Mouse (Mus musculus): ENCODE data around the gene H2-Eb1.
A peak's percentile ranks its signal among the peaks of the same experiment; 100 is the strongest.
"Not testable (repeated sequence)": the region's sequence is repeated elsewhere in the genome, so short reads cannot be mapped to it uniquely, and the experiment has no call there.

Gene H2-Eb1

GRCm38 (mm10) chr17:34288131-34288530, 17.5 kb upstream of the H2-Eb1 start:
- no peak for DNase-seq (ENCODE audit: low read depth in 1 of 2, low spot score in 2 of 2)

DNA sequence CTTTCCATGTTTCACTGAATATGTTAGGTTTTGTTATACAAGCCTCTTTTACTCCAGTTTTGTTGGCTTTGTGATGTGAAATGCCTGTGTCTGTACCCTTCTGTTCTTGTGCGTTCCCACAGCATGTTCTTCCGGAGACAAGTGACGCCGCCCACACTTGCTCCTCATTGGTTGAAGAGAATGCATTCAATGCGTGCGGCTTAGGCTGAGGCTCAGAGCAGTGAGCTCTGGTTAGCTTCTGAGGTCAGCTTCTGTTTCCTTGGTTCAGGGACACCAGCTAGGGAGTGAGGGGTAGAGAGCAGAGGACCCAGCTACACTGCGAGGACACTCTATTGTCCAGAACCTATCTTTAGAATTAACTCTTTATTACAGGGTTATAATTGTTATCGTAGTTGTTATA, 14.1 kb upstream of the H2-Eb1 start:
- DNase-seq (ENCODE audit: low read depth in 1 of 2, low spot score in 2 of 2) = peak in 1 of 2 experiments; percentile 83

- no peak for DNase-seq (ENCODE audit: low read depth in 1 of 2, low spot score in 2 of 2)
Observed at GRCm38 (mm10) chr17:34292570-34292969, 13.1 kb upstream of the H2-Eb1 start.

DNA sequence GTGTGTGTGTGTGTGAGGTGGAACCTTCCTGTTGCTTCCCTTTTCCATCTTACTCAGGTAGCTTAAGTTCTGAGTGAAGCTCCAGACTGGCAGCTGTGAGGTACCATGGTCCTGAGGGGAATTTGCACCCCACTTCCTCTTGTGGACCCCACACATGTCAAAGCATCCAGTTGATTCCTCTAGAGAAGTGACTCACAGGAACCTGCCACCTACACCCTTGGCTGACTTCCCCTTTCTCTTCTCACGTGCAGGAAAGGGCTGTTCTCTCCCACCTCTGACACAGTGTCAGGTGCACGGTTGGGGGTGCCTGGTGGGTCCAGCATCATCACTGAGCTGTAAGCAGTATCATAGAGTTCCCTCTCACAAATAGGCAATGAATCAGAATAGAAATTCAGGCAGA, 12.1 kb upstream of the H2-Eb1 start:
- peak in 1 of 2 experiments; percentile 66 for DNase-seq (ENCODE audit: low read depth in 1 of 2, low spot score in 2 of 2)

GRCm38 (mm10) chr17:34294249-34294648, 11.4 kb upstream of the H2-Eb1 start:
- no peak for DNase-seq (ENCODE audit: low read depth in 1 of 2, low spot score in 2 of 2)

DNA sequence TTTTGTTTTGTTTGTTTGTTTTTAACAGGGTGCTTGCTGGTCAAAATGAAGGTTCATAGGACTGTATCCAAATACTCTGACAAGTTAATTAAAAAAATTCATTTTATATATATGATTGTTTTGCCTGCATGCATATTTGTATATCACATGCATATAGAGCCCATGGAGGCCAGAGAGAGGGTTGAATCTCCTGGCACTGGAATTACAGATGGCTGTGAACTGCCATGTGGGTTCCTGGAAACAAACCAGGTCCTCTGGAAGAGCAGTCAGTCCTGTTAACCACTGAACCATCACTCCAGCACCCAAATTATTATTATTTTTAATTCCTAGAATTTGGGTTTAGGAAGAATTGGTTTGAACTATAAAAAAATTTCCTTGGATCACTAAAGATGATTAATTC, 10.4 kb upstream of the H2-Eb1 start:
- no peak for DNase-seq (ENCODE audit: low read depth in 1 of 2, low spot score in 2 of 2)

DNA sequence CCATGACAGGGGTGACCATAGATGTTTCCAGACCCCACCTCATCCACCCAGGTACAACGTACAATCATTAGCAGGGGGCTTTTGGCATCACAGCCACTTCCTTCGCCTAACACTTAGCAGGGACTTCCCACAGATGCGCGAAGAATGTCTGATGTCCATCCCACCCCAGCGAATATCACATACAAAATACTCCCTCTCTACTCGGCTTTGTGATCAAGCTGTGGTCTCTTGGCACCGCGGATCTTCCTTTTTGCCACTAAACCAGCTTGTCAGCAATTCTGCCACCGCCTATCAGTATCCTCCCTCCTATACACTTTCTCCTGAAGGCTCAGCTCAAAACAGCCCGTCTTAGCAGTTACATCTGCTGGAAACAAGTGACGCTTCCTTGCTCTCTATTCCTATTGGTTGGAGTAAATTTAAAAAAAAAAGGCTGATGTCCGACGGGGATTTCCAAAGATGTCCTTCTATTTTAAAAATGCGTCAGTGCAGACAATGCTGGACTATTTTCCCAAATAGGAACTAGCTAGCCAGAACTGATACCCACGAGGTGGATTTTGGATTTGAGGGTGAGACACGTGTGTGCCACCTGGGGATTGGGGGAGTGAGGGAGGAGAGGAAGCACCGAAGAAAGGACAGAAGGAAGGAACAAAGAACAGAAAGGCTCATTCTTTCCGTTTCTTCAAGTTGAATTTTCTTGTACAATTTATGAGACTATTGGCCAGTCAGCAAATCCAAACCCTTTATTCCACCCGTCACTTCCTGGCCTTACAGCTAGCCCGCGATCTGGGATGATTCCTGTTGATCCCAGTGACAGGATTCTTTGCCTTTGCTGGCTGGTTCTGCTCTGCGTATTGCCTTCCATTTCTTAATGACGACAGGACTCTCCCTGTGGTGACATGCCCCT, 9.5 kb upstream of the H2-Eb1 start:
- DNase-seq (ENCODE audit: low read depth in 1 of 2, low spot score in 2 of 2) = peak in 1 of 2 experiments; percentile 78

DNA sequence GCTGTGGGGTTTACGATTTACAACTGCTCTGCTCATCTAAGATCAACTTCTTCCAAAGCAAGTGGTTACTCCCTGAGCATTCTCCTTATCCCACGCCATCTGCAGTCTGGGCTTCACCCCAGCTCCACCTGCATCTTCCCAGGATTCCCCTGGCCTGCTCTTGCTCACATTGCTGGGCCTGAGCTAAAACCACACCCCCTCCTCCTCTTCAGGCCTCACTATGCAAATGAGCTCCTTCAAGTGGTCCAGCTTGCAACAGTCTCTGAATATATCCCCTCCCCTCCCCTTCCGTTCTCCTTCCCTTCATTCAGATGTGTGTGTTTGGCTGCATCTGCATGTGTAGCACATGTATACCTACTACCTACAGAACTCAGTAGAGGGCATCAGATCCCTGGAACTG, 6.3 kb upstream of the H2-Eb1 start:
- DNase-seq (ENCODE audit: low read depth in 1 of 2, low spot score in 2 of 2) = peak in 1 of 2 experiments; percentile 1

DNA sequence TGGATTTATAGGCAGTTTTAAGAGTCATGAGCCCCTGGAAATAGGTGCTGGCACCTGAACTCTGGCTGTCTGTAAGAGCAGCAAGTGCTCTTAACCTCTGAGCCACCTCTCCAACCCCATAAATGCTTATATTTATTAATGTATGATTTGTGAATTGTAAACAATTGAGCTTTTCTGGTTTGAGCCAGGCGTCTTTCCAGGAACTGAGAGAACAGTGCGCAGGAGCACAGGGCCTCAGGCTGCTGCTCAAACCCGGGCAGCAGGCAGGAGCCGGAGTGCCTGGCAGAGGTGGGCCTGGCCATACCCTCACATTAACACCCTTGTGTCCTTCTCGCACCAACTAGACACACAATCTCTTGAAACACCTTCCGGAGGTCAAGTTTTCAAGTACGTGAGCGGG, 5.6 kb upstream of the H2-Eb1 start:
- DNase-seq (ENCODE audit: low read depth in 1 of 2, low spot score in 2 of 2) = no peak

DNA sequence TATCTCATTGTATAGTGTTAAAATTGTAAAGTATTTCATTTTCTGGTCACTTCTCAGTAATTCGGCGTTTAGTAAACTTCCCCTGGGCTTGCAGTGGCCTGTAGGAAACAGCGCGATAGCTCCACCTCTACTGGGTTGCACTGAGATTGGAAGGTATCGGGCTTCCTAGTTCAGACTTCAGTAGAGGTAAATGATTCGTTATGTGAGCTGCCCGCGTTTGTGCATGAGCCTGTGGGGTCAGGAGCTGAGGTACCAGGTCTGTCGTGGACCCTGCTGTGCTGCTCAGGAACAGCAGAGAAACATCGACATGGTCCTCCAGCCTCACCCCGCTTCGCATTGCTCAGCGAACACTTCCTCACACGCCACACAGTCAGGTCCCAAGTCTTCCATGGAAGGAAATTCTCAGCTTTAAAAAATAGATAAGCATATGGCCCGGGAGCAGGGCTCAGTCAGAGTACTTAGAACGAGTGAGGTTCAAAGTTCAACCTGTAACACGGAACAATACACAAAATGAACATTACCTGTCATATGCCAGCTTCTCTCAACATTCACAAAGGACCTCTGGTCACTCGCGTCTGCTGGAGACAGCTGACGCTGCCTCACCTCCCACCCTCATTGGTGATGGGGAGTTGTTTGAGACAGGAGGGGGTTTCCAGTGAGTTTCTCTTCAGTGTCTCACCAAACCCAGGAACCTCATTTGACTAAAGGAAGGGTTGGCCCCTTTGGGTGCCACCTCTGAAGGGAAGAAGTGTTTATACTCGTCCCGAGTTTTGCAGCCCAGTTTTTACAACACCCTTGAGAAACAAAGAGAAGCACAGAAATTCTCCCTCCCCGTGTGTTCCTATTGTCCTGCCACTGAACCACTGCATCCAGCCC, 4.7 kb upstream of the H2-Eb1 start:
- peak in 1 of 2 experiments; percentile 40 for DNase-seq (ENCODE audit: low read depth in 1 of 2, low spot score in 2 of 2)

DNA sequence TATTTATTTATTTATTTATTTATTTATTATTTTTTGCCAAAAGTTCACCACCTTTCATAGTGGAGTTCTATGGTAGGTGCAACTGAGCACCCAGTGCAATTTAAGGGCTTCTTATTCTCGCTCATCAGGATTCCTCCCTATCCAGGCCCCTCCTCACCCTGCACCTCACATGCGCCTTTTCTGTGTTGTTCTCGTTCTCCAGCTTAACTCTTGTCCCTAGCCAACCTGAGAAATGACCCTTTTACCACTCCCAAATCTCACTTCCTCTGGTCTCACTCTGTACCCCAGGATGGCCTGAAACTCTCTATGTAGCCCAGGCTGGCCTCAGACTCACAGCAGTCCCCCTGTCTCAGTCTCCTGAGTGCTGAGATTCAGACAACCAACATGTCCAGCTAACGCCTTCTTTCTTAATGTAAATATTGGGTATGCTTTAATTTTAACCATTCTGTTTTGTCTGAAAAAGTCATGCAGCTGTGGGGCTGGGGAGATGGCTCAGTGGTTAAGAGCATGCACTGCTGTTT, 3.9 kb upstream of the H2-Eb1 start:
- DNase-seq (ENCODE audit: low read depth in 1 of 2, low spot score in 2 of 2) = no peak

DNA sequence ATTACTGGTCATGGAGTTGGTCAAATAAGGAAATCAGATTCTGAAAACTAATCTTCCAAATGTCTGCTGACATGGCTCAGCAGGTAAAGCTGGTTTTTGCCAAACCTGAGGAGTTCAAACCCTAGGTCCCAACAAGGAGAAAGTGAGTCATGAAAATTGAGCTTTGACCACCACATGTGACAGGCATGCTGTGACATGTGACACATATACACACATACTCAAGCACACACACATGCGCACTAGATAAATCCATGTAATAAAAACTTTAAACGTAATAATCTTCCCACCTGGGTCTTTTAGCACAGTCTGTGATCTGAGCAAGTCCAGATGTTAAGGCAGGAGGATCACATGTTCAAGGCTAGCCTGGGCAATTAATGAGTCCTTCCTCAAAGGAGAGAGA, 1.9 kb upstream of the H2-Eb1 start:
- no peak for DNase-seq (ENCODE audit: low read depth in 1 of 2, low spot score in 2 of 2)

GRCm38 (mm10) chr17:34304751-34305150, 916 bp upstream of the H2-Eb1 start:
- peak in 1 of 2 experiments; percentile 67 for DNase-seq (ENCODE audit: low read depth in 1 of 2, low spot score in 2 of 2)

GRCm38 (mm10) chr17:34306407-34306806, 740 bp downstream of the H2-Eb1 start:
- DNase-seq (ENCODE audit: low read depth in 1 of 2, low spot score in 2 of 2) = peak in 1 of 2 experiments; percentile 24

DNA sequence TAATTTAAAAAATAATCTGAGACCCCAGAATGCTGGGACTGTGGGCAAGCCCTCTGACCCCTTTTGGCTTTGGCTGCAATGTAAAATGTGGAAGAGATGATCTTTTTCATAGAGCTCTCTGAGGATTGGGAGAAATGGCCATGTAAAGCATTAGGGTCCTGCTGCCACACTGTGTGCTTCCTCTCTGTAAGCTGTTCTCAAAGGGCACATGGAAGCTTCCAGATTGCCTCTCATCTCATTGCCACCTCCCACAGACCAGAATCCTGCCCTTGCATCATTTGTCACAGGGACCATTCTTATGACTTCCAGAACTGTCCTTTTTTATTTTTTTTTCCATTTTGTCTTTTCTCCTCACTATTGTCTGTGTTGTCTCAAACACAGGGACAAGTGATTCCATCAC, 1.5 kb downstream of the H2-Eb1 start:
- DNase-seq (ENCODE audit: low read depth in 1 of 2, low spot score in 2 of 2) = no peak

GRCm38 (mm10) chr17:34308161-34308560, 2.5 kb downstream of the H2-Eb1 start:
- DNase-seq (ENCODE audit: low read depth in 1 of 2, low spot score in 2 of 2) = peak in 1 of 2 experiments; percentile 11

- DNase-seq (ENCODE audit: low read depth in 1 of 2, low spot score in 2 of 2) = no peak
Observed at GRCm38 (mm10) chr17:34309225-34309624, 3.6 kb downstream of the H2-Eb1 start.

- DNase-seq (ENCODE audit: low read depth in 1 of 2, low spot score in 2 of 2) = peak in 1 of 2 experiments; percentile 8
Observed at GRCm38 (mm10) chr17:34309683-34310385, 4.2 kb downstream of the H2-Eb1 start.

DNA sequence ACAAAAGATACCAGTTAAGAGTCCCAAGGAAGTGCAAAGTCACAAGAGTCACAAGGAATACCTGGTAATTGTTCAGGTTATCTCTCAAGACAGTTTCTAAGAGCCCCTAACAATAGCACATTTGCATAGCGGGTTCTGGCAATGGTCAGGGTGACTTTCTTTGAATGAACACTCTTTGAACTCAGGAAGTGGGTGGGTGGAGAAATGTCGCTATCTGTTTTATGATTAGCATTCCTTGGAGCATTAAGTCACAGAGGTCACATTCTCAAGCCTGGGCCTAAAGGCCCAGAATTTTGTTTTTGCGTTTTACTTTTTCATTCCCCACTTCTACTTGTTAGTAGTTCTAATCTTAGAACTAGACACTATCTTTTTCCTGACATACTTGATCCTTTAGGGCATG, 4.9 kb downstream of the H2-Eb1 start:
- not testable (repeated sequence) for DNase-seq (ENCODE audit: low read depth in 1 of 2, low spot score in 2 of 2)

DNA sequence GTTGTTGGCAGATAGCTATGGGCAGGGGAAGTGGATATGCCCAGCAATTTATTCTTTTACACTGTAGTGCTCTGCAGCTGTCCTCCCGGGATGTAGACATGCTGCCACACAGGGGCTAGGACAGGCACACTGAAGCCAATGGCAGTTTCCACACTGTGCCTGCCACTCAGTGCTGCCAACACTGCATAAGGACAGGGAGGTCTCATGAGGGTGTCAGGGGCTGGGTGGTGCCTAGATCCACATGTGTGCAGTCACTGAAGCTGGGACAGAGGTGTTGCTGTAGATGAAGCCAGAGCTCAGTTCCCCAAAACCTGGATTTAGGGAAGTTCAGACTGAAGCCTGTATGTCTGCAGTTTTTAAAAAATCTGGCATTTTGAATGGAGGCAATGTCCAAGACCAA, 6.5 kb downstream of the H2-Eb1 start:
- peak in 1 of 2 experiments; percentile 38 for DNase-seq (ENCODE audit: low read depth in 1 of 2, low spot score in 2 of 2)

- DNase-seq (ENCODE audit: low read depth in 1 of 2, low spot score in 2 of 2) = peak in 1 of 2 experiments; percentile 82
Observed at GRCm38 (mm10) chr17:34313393-34313792, 7.7 kb downstream of the H2-Eb1 start.

Data from monocyte, adult 2 months (primary cell).